Mouse (Mus musculus): ENCODE measurements around the gene Rtn4rl1. TPM values are rescaled to one million over a fixed set of nuclear protein-coding genes. Genes with fewer than 3 reads are reported as not detected.
A peak's percentile ranks its signal among the peaks of the same experiment; 100 is the strongest.

Rtn4rl1 gene
- total RNA-seq, 2 experiments from 2014 or later = 76.5 to 90.2 TPM

DNA sequence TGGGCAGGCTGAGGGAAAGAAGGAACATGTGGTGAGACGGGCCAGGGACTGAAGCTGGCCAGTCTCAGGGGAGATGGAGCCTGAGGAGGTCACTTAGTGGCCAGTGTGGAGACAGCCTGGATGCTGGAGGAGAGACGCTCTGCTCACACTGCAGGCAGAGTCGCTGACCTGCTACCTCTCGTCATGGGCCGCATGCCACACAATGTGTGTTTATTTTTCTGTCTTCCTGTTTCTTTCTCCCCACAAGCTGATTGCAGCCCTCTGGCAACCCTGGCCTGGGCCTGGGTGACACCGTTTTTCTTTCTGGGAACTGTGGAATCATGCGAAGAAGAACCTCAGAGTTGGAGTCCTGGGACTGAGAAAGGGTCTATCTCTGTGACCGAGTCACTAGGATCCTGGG, 8.1 kb downstream of the Rtn4rl1 start:
- no peak for DNase-seq (ENCODE audit: low spot score in 2 of 2)
- intact Hi-C loops (cut with DNase I) = no loop called here

DNA sequence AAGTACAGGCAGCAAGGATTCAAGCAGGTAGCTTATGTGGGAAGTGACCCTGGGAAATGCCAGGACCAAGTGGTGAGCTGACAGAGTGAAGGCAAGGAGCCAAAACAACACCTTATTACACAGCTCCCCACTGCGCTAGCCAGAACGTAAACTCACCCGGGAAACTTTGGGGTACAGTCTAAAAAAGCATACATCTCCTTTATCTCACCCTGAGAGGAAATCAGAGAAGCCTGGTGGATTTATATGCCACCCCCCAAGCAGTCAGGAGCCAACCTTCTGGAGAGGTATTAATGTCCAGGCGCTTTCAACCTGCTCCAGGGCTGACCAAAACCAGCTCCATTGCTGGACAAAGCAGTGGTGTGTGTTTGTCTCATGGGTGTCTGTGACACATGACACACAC, 10.3 kb downstream of the Rtn4rl1 start:
- no peak for DNase-seq (ENCODE audit: low spot score in 2 of 2)
- intact Hi-C loops (cut with DNase I) = no loop called here

DNA sequence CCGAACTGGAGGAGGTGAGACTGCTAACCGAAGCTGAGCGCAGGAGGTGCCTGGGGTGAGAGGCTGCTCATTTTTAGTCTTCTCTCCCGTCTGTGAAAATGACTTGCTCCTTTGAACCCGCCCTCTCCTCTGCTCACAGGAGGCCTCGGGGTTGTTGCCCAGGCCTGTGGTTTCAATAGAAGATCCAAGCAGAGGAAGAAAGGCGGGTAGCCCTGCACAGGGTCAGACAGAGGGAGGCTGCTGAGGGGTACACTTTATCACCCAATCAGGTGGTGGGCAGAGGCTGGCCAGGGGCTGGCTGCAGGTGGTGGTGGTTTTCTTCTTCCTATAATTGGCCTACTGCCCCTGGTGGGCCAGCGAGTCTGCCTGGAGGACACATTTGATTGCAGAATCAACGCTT, 10.9 kb downstream of the Rtn4rl1 start:
- no peak for DNase-seq (ENCODE audit: low spot score in 2 of 2)
- intact Hi-C loops (cut with DNase I) = no loop called here

DNA sequence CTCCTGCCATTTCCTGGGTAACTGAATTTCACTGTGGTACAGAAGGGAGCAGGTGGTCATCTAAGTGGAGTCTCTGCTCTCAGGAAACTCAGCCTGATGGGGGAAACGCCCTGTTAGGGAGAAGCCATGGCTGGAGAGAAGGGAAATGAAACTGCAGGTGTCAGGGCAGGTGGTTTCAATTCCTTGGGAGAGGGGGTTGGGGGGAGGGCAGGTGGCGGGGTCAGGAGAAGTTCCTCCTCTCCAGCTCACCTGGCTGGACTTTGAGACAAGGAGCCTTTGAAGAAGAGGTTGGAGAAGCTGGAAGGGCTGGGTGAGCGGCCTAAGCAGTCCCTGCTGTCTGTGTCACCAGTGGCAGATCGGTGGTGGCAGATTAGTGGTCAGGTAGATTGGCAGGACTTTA, 12.8 kb downstream of the Rtn4rl1 start:
- intact Hi-C loops (cut with DNase I) = no loop called here
- no peak for DNase-seq (ENCODE audit: low spot score in 2 of 2)

DNA sequence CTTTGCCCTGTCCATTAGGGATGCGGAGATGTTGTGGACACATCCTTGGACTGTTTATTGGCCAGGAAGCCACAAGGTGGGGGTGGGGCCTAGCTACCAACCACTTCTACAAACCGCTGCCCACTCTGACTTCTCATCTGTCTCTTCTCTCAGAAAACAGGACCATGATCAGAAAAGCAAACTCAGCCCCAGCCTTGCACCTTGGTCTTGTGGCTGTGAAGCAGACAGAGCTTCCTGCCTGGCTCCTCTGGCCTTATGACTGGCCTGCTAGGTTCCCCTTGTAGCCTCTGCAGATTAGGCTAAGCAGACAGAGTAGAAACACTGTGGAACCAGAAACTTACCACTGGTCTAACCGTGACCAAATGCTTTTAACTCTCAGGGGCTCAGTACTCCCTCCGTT, 15.8 kb downstream of the Rtn4rl1 start:
- intact Hi-C loops (cut with DNase I) = no loop called here
- DNase-seq (ENCODE audit: low spot score in 2 of 2) = no peak

DNA sequence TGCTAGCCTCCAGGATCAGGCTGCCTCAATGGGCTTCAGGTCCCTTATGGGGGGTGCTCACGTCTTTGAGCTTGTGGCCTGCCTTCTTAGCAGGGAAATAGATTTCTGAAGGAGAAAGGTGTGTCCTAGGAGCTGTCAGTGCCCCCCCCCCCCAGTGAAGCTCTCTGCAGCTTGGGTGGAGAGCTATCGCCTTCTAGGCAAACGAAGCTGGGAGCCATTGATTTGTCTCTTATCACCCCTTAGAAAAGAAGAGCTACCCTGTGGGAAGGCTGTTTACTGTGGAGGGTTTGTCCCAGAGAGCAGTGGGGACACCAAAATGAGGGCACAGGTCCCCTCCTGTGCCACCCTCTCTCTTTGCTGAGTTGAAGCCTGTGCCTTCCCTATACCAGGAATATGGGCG, 16.5 kb downstream of the Rtn4rl1 start:
- DNase-seq (ENCODE audit: low spot score in 2 of 2) = no peak
- intact Hi-C loops (cut with DNase I) = no loop called here

DNA sequence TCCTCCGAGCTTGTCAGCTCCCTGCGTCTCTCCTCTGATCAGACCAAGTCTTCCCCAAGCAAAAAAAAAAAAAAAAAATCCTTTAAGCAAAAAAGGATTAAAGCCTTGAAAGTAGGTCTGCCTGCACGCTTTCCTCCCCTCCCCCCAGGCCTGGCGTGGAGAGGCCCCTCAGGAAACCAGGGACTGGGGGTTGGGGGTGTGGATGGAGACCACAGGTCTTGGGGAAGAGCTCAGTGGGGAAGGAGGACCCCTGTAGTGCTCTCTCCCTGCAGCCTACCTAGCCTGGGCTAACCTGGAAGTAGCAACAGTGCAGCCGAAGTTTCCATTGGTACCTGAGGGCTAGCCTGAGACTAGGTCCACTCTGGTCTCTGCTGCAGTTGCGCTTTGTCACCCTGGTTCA, 17.2 kb downstream of the Rtn4rl1 start:
- intact Hi-C loops (cut with DNase I) = no loop called here
- no peak for DNase-seq (ENCODE audit: low spot score in 2 of 2)

DNA sequence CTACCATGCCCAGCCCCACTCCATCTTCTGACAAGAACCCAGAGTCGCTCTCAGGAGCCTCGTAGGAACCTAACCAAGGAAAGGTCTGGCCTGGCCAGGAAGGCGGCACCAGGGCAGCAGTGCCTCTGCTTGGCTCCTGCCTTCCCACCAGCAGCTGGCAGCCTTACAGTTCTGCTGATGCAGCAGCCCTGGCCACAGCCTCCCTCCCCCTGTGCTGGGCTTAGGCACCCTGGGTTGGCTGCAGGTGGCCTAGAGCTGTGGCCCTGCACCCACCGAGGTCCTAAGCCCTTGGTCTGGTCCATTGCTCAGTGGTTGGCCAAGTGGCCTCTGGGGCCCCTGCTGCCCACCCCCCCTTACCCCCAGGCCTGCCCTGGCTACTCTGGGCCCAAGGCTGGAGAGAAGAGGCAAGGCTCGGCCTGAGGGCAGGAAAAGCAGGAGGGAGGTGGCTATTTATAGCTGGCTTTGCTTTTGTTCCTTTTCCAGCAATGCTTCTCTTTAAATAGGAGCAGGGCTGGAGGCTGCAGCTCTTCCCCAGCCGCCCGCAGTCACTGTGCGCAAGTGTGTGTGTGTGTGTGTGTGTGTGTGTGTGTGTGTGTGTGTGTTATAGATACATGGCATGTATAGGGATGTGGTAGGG, 18.6 kb downstream of the Rtn4rl1 start:
- DNase-seq (ENCODE audit: low spot score in 2 of 2) = peak; percentile 54 to 72
- intact Hi-C loops (cut with DNase I) = no loop called here

DNA sequence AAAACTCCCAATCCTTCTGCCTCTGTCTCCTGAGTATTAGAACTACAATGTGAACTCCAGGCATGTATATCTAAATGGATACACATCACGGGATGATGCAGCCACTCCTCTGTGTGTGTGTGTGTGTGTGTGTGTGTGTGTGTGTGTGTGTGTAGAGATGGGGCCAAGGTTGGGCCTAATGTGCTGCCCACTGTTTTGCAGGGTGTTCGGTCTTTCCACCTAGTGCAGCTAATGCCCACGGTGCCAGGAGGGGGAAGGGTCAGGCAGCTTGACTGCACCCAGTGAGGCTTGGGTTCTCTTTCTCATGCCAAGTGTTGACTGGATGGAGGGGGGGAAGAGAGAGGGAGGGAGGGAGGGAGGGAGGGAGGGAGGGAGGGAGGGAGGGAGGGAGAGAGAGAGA, 19.3 kb downstream of the Rtn4rl1 start:
- no peak for DNase-seq (ENCODE audit: low spot score in 2 of 2)
- intact Hi-C loops (cut with DNase I) = no loop called here

DNA sequence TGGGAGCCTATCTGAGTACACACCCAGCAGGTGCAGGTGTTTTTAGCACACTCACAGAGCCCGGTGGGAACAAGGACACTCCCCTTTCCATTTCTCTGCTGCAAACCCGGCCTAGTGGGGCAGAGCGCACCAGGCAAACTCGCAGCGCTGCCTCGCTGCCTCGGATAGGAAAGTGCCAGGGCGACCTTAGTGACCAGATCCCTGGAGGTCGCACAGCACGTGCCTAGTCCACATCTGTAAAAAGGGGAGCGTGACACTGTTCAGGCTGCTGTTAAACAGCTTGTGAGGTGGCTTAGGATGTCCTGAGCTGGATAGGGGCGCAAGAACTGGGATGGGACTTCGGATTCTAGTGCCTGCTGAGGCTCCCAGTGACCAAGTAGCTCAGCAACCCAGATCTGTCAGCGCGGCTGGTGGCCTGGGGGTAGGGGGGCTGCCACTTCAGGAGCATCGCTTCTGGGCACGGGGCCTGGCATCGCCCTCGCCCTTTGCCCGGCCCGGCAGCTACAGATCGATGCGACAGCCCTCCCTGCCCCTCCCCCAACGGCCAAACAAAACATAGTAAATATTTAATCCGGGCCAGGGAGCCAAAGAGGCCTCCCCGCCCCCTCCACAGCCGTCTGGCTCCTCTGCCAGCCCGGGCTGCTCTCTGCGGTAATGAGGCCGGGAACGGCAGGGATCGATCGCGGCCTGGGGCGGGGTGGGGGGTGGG, 19.9 kb downstream of the Rtn4rl1 start:
- intact Hi-C loops (cut with DNase I) = no loop called here
- DNase-seq (ENCODE audit: low spot score in 2 of 2) = no peak

DNA sequence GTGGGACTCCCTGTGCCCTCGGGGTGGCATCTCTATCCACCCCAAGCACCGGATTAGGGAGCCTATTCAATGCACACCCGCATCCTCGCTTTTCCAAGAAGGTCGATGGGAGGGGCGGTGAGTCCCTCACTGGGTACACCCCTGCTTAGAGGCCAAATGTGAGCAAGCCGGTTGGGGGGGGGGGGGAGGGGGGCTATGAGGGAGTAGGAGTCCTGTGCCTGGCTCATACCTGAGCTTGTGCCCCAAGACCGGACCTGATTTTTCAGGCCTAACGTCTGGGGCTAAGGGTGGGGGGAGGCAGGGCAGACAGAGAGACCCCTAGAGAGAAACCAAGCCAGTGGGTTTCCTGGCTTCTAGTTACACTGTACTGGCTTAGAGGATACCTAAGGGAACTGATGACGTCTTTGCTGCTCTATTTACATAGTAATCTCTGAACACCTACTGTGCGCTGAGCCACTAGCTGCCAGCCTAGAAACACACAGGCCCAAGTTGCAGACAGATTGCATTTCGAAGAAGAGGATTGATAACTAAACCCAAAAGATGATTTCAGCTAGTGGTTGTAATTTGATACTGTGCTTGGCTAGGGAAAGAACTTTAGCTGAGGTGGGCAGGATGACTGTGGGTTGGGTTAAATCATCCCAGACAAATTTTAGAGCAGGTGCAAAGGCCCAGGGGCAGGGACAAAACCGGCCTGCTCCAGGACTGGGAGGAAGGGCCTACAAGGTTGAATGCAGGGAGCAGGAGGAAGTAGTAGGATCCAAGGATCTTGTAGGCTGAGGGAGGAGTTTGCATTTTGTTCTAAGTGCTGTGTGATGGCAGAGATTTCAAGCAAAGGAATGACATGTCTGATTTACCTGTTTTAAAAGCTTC, 20.7 kb downstream of the Rtn4rl1 start:
- intact Hi-C loops (cut with DNase I) = no loop called here
- DNase-seq (ENCODE audit: low spot score in 2 of 2) = no peak

DNA sequence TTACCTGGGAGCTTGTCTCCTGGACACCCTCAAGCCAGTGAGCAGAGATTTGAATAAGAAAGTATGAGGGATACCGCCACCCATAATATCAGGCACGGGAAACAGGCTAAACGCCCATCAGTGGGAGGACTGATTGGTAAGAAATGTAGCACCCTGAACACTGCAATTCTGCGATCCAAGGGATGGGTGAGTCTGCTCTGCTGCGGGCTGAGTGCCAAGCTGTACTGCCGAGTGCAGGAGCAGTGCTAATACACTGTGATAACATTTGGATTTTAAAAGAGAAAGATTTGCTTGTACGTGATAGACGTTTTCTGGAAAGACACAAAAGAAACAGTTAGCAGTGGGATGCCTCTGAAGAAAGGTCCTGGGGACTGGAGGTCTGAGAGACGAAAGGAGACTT, 26.5 kb downstream of the Rtn4rl1 start:
- DNase-seq (ENCODE audit: low spot score in 2 of 2) = peak; percentile 64 to 66
- intact Hi-C loops (cut with DNase I) = no loop called here

DNA sequence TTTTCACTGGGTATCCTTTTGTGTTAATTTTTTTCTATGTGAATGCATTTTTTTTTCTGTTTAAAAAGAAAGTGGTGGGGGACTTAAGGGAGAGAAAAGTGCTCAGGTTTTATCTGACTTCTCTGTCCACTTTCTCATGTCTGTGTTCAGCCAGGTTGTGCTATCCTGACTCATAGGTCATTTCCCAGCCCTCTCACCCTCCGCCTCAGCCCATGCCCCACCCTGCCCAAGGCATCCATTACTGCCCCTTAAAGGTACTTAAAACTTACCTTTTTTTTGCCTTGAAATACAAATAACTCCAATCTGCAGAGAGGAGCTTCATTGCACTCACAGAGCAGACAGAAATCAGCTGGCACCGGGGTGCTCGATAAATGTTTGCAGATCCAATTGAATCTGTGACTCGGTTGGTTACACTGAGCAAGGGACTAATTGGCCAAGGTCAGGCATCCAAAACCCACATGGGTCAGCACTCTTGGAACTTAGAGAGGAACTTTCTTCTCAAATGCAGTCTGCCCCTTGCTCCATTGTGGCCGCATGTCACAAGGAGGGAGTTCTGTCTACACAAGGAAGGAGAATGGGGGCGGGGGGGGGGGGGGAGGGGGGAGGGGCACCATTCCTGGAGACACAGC, 27.0 kb downstream of the Rtn4rl1 start:
- DNase-seq (ENCODE audit: low spot score in 2 of 2) = no peak
- intact Hi-C loops (cut with DNase I) = no loop called here

DNA sequence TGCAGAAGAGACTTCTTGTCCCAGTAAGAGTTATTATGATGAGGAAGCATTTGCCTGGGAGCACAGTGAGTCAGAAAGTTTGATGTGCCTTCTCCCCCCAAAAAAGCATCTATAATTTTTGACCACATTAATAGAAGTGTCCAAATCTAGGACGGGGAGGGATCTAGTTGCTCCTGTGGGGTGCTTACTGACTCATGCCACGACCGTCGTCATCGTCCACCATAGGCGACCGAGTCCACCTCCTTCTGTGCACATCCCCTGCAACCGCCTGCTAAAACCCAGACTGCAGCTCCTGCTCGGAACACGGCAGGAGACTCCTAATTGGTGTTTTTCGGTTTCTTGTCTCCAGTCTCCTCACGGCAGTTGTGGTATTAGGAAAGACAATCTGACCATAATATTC, 30.5 kb downstream of the Rtn4rl1 start:
- intact Hi-C loops (cut with DNase I) = no loop called here

DNA sequence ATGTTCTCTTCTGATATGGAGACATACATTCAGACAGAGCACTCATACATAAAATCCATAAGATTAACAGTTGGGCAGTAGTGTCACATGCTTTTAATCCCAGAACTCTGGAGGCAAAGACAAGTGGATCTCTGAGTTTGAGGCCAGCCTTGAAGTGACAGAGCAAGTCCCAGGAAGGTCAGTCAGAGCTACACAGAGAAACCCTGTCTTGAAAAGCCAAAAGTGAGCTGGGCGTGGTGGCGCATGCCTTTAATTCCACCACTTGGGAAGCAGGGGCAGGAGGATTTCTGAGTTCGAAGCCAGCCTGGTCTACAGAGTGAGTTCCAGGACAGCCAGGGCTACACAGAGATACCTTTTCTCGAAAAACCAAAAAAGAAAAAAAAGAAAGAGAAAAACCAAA, 31.3 kb downstream of the Rtn4rl1 start:
- no peak for DNase-seq (ENCODE audit: low spot score in 2 of 2)
- intact Hi-C loops (cut with DNase I) = no loop called here

More for the DNA sequence above, 30.5 kb downstream of the Rtn4rl1 start:
- no peak for DNase-seq (ENCODE audit: low spot score in 2 of 2)

DNA sequence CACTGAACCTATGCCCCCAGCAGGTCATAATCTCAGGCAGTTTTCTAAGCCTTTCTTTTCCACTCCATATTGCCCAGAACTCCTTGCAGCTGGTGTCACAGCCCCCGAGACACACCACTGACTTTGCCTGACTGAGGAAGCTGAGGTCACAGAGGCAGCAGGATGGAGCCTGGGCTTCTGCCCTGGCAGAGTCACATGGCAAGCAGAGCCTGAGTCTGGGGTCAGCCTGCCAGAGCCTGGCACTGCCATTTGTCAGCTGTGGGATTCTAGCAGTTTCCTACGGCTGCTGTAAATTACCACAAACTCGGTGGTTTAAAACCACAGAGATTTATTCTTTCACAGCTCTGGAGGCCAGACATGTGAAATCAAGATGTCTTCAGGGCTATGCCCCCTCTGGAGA, 34.0 kb downstream of the Rtn4rl1 start:
- no peak for DNase-seq (ENCODE audit: low spot score in 2 of 2)
- intact Hi-C loops (cut with DNase I) = no loop called here

DNA sequence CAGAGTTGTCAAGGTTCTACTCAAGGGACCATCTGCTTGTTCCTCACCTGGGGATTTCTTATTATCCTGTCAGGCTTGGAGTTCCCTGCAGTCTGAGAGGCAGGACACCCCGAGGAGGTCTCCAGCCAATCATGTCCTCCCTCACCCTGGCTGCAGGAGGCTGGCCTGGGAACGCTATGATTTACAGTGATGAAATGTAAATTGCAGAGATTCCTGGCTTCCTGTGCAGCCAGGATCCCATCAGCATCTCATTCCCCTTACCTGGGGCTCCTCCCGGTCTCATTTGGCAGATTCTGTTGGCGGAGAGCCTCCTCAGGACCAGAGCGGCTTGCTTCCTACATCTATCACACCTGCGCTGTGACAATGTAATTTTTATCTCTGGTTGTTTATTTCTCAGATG, 35.7 kb downstream of the Rtn4rl1 start:
- intact Hi-C loops (cut with DNase I) = no loop called here
- no peak for DNase-seq (ENCODE audit: low spot score in 2 of 2)

DNA sequence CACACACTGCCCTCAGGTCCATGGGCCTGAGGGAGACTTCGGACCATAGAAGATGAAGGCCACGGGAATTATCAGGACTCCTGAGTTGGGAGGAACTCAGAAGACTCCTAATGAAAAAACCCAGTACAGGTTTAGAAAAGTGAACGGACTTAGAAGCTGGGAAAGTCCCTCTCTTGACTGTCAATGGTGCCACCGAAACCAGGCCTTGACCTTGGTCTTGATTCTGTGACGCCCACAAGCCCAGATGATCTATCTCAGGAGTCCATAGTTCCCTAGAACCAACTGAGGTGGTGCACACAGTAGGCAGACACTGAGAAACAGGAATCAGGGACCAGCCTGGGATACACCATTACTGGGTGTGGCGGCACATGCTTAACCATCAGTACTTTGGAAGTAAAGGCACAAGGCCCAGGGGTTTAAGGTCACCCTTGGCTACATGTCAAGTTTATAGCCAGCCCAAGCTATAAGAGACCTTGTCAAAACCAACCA, 36.7 kb downstream of the Rtn4rl1 start:
- no peak for DNase-seq (ENCODE audit: low spot score in 2 of 2)
- intact Hi-C loops (cut with DNase I) = no loop called here

DNA sequence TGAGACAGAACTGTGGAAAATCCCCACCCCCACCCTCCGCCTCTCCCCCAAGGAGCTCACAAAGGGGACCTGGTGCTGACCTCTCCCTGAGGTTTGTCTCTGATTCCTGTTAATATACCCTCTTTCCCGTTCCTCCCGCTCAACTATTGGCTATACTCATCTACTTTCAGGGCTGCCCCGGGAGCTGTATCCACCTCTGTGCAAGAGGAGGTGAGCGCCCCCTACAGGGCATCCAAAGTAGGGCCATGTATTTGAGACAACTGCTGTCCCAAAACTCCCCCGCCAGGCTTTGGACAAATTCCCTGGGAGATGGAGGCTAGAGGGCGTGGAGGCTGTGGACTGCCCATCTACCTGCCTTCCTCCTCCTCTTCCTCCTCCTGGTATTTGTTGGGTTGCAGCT, 38.2 kb downstream of the Rtn4rl1 start:
- intact Hi-C loops (cut with DNase I) = no loop called here
- peak; percentile 35 to 55 for DNase-seq (ENCODE audit: low spot score in 2 of 2)

DNA sequence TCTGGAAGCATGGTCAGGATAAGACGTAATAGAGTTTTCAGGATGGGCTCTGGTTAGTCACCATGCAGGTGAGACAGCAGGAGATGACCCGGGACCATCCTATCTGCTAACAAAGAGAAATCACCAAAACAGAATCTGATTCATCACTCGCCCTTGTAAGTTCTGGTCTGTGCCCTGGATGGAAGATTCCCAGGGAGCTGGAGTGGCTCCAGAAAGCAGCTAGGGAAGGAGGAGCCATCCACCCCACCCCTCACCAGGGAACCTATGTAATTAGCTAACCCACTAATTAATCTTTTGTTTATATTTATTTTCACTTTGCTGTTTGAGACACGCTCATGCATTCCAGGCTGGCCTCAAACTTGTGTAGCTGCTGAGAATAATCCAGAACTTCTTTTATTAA, 38.9 kb downstream of the Rtn4rl1 start:
- intact Hi-C loops (cut with DNase I) = no loop called here
- DNase-seq (ENCODE audit: low spot score in 2 of 2) = no peak

All from left cerebral cortex, postnatal 25 days (tissue).